Mouse (Mus musculus) forebrain, embryonic 11.5 days (tissue): ENCODE results near the gene Rassf3. TPM values are rescaled to one million over a fixed set of nuclear protein-coding genes. Genes with fewer than 3 reads are reported as not detected.

Experiments used
- ATAC-seq: fragments of 200-750 bp; cut with Nextera tagmentation; replicated peaks from 2 replicates; pipeline ENCODE4 v1.8.0; 2017; ENCODE audit warnings: moderate TSS enrichment; ENCODE audit not compliant: low FRiP score
- DNase-seq: peaks from one replicate; pipeline ENCODE4 v3.0.0-alpha.2; 2017; ENCODE audit warnings: low spot score
- H3K27ac ChIP-seq: fragments of 300-500 bp; sonication (generic); 2 replicates; pipeline ENCODE4 v1.5.1; 2014; ENCODE audit warnings: low read depth, low read length
- H3K27me3 ChIP-seq: fragments of 300-500 bp; sonication (generic); 2 replicates; pipeline ENCODE4 v1.6.1; 2014; ENCODE audit warnings: mild to moderate bottlenecking, low read length, mixed read lengths; ENCODE audit not compliant: control insufficient read depth, insufficient read depth
- H3K36me3 ChIP-seq: fragments of 300-500 bp; sonication (generic); 2 replicates; pipeline ENCODE4 v1.6.1; 2014; ENCODE audit warnings: mild to moderate bottlenecking, low read length, moderate library complexity, mixed read lengths; ENCODE audit not compliant: control insufficient read depth, insufficient read depth
- H3K4me1 ChIP-seq: fragments of 300-500 bp; sonication (generic); replicated peaks from 2 replicates; pipeline ENCODE4 v1.6.1; 2014; ENCODE audit warnings: low read length, mixed read lengths; ENCODE audit not compliant: control insufficient read depth, insufficient read depth
- H3K4me2 ChIP-seq: fragments of 300-500 bp; sonication (generic); 2 replicates; pipeline ENCODE4 v1.6.1; 2014; ENCODE audit warnings: low read depth, mild to moderate bottlenecking, low read length, moderate library complexity, mixed read lengths; ENCODE audit not compliant: severe bottlenecking
- H3K4me3 ChIP-seq: fragments of 300-500 bp; sonication (generic); 2 replicates; pipeline ENCODE4 v1.5.1; 2014; ENCODE audit warnings: low read depth, low read length
- H3K9ac ChIP-seq: fragments of 300-500 bp; sonication (generic); 2 replicates; pipeline ENCODE4 v1.6.1; 2014; ENCODE audit warnings: low read length
- H3K9me3 ChIP-seq: fragments of 300-500 bp; sonication (generic); 2 replicates; pipeline ENCODE4 v1.6.1; 2016; ENCODE audit warnings: low read length, mixed read lengths; ENCODE audit not compliant: control insufficient read depth
- WGBS: fragments of 180-500 bp; shearing (Covaris S2); extraction: QIAGEN DNeasy Blood & Tissue Kit; methylation state at CpG from one replicate; pipeline ENCODE4 v1.1.7; 2014; 5-methylcytosine and 5-hydroxymethylcytosine counted together
- polyA plus RNA-seq: library from polyadenylated mRNA; unstranded; fragments of >200 nt; fragmentation: Nextera tagmentation; extraction: Ambion mirVana; gene quantifications from 2 replicates; pipeline ENCODE4 v1.2.1, GENCODE M21; 2014

Rassf3 gene
- polyA plus RNA-seq, 1 experiment from 2014 or later: 7.6 TPM

- no peaks in the 10 kb centered on the region for H3K9me3 ChIP-seq
- no peaks in the 10 kb centered on the region for H3K27me3 ChIP-seq
- peaks cover 8% of the 10 kb centered on the region; the same call in 1 of the 2 replicates for H3K4me1 ChIP-seq
- H3K36me3 ChIP-seq: no peaks in the 10 kb centered on the region
- no peak overlapping the region for H3K4me2 ChIP-seq
- ATAC-seq (no peak), DNase-seq (no peak)
- no peak overlapping the region for H3K9ac ChIP-seq
- H3K27ac ChIP-seq: no peak overlapping the region
- H3K4me3 ChIP-seq: no peak overlapping the region
- 93% methylated on average over 11 of the region's 11 CpGs for WGBS
Observed at GRCm38 (mm10) chr10:121421657-121422290, 54.4 kb downstream of the Rassf3 start.

- H3K4me3 ChIP-seq: no peak overlapping the region
- DNase-seq (no peak), ATAC-seq (no peak)
- no peaks in the 10 kb centered on the region for H3K36me3 ChIP-seq
- peaks cover 8% of the 10 kb centered on the region; the same call in 1 of the 2 replicates for H3K4me1 ChIP-seq
- no peak overlapping the region for H3K4me2 ChIP-seq
- H3K27me3 ChIP-seq: no peaks in the 10 kb centered on the region
- no peaks in the 10 kb centered on the region for H3K9me3 ChIP-seq
- 87% methylated on average over 9 of the region's 9 CpGs for WGBS
- H3K9ac ChIP-seq: no peak overlapping the region
- H3K27ac ChIP-seq: no peak overlapping the region
Observed at GRCm38 (mm10) chr10:121421023-121421422, 55.1 kb downstream of the Rassf3 start.

- Histone ChIP-seq H3K9ac (no peak overlapping the region), H3K4me1 (peaks cover 8% of the 10 kb centered on the region; the same call in 1 of the 2 replicates), H3K4me3 (no peak overlapping the region), H3K9me3 (no peaks in the 10 kb centered on the region), H3K36me3 (no peaks in the 10 kb centered on the region), H3K4me2 (no peak overlapping the region), H3K27ac (no peak overlapping the region), H3K27me3 (no peaks in the 10 kb centered on the region)
- DNase-seq (no peak), ATAC-seq (0 out of 2 replicates have a peak, but pooled peaks have one; percentile 22)
- 80% methylated on average over 22 of the region's 22 CpGs for WGBS
Observed at GRCm38 (mm10) chr10:121419640-121420470, 56.3 kb downstream of the Rassf3 start.

GRCm38 (mm10) chr10:121418835-121419234 is 57.3 kb downstream of the Rassf3 start:
- no peaks in the 10 kb centered on the region for H3K27me3 ChIP-seq
- H3K4me1 ChIP-seq: 0 out of 2 replicates have a peak, but pooled peaks cover 5% of the 10 kb centered on the region
- 88% methylated on average over 14 of the region's 14 CpGs for WGBS
- ATAC-seq (no peak), DNase-seq (no peak)
- no peak overlapping the region for H3K9ac ChIP-seq
- no peak overlapping the region for H3K4me2 ChIP-seq
- H3K36me3 ChIP-seq: no peaks in the 10 kb centered on the region
- H3K9me3 ChIP-seq: no peaks in the 10 kb centered on the region
- H3K4me3 ChIP-seq: no peak overlapping the region
- no peak overlapping the region for H3K27ac ChIP-seq

- Histone ChIP-seq H3K9me3 (no peaks in the 10 kb centered on the region), H3K36me3 (no peaks in the 10 kb centered on the region), H3K27ac (no peak overlapping the region), H3K4me2 (no peak overlapping the region), H3K27me3 (no peaks in the 10 kb centered on the region), H3K4me3 (no peak overlapping the region), H3K9ac (no peak overlapping the region), H3K4me1 (no peaks in the 10 kb centered on the region)
- WGBS: 88% methylated on average over 13 of the region's 13 CpGs
- ATAC-seq: no peak
- DNase-seq: no peak
Observed at GRCm38 (mm10) chr10:121414127-121414526, 62.0 kb downstream of the Rassf3 start.

GRCm38 (mm10) chr10:121412824-121413223 is 63.3 kb downstream of the Rassf3 start:
- H3K4me3 ChIP-seq: no peak overlapping the region
- H3K9ac ChIP-seq: no peak overlapping the region
- no peaks in the 10 kb centered on the region for H3K4me1 ChIP-seq
- WGBS: 89% methylated on average over 17 of the region's 17 CpGs
- H3K4me2 ChIP-seq: no peak overlapping the region
- H3K27me3 ChIP-seq: no peaks in the 10 kb centered on the region
- H3K27ac ChIP-seq: no peak overlapping the region
- H3K36me3 ChIP-seq: no peaks in the 10 kb centered on the region
- ATAC-seq (no peak), DNase-seq (no peak)
- no peaks in the 10 kb centered on the region for H3K9me3 ChIP-seq

- WGBS: 90% methylated on average over 11 of the region's 11 CpGs
- H3K4me1 ChIP-seq: no peaks in the 10 kb centered on the region
- no peaks in the 10 kb centered on the region for H3K27me3 ChIP-seq
- no peak overlapping the region for H3K9ac ChIP-seq
- no peak overlapping the region for H3K4me3 ChIP-seq
- no peaks in the 10 kb centered on the region for H3K9me3 ChIP-seq
- DNase-seq (no peak), ATAC-seq (no peak)
- no peak overlapping the region for H3K27ac ChIP-seq
- no peaks in the 10 kb centered on the region for H3K36me3 ChIP-seq
- H3K4me2 ChIP-seq: no peak overlapping the region
Observed at GRCm38 (mm10) chr10:121411721-121412455, 64.3 kb downstream of the Rassf3 start.

- Histone ChIP-seq H3K4me2 (no peak overlapping the region), H3K36me3 (no peaks in the 10 kb centered on the region), H3K4me1 (no peaks in the 10 kb centered on the region), H3K9me3 (no peaks in the 10 kb centered on the region), H3K27ac (no peak overlapping the region), H3K9ac (no peak overlapping the region), H3K4me3 (no peak overlapping the region), H3K27me3 (no peaks in the 10 kb centered on the region)
- 74% methylated on average over 7 of the region's 7 CpGs for WGBS
- ATAC-seq (no peak), DNase-seq (peak; percentile 70)
Observed at GRCm38 (mm10) chr10:121409717-121410116, 66.4 kb downstream of the Rassf3 start.
